Mouse (Mus musculus) testis, adult 2 months (tissue): ENCODE measurements around the gene Tead3.

Experiments
- CTCF ChIP-seq: fragments of 200-500 bp; IDR thresholded peaks from 2 replicates; pipeline ENCODE4 v1.5.1; 2012; ENCODE audit warnings: low read depth, mild to moderate bottlenecking, inconsistent platforms, low read length, moderate library complexity; ENCODE audit not compliant: control insufficient read depth, insufficient read depth, insufficient replicate concordance
- POLR2A ChIP-seq: fragments of 200-500 bp; IDR thresholded peaks from 2 replicates; pipeline ENCODE4 v1.6.1; 2012; ENCODE audit warnings: low read depth, mild to moderate bottlenecking, inconsistent platforms, low read length, moderate library complexity; ENCODE audit not compliant: control insufficient read depth

GRCm38 (mm10) chr17:28348211-28348610, 2.4 kb downstream of the Tead3 start:
- TF ChIP-seq POLR2A (no peak), CTCF (no peak)
